Mouse (Mus musculus): ENCODE data around the gene Rpl38. TPM values are rescaled to one million over a fixed set of nuclear protein-coding genes. Genes with fewer than 3 reads are reported as not detected.

Gene Rpl38
- polyA plus RNA-seq, 1 experiment, result 2,044 TPM

GRCm38 (mm10) chr11:114679582-114679981, 11.3 kb downstream of the Rpl38 start:
- H3K9me3 ChIP-seq (replicated peaks; ENCODE audit: control insufficient read depth, insufficient read depth, low read length, poor library complexity, severe bottlenecking), result no peaks in the 10 kb centered on the region
- no peak overlapping the region for H3K9ac ChIP-seq (ENCODE audit: low read depth, poor library complexity, severe bottlenecking)
- peaks cover 2% of the 10 kb centered on the region for H3K4me1 ChIP-seq (ENCODE audit: control insufficient read depth, insufficient read depth, low read length)
- no peak overlapping the region for H3K4me3 ChIP-seq (ENCODE audit: low read depth, low read length)
- no peak overlapping the region for H3K27ac ChIP-seq (ENCODE audit: insufficient read depth, low read length)
- no peaks in the 10 kb centered on the region for H3K27me3 ChIP-seq (ENCODE audit: control insufficient read depth, insufficient read depth, low read length, poor library complexity, severe bottlenecking)
- TF ChIP-seq POLR2A (IDR thresholded peaks at IDR 0.05; ENCODE audit: insufficient read depth, low read length) (no peak), CTCF (IDR thresholded peaks at IDR 0.05; ENCODE audit: low read depth, low read length) (no peak), EP300 (IDR thresholded peaks at IDR 0.05; ENCODE audit: insufficient read depth, low read depth, low read length) (no peak)
- H3K36me3 ChIP-seq (ENCODE audit: control insufficient read depth, insufficient read depth, low read length, poor library complexity, severe bottlenecking), result no peaks in the 10 kb centered on the region

- H3K4me3 ChIP-seq (ENCODE audit: low read depth, low read length), result no peak overlapping the region
- no peak overlapping the region for H3K9ac ChIP-seq (ENCODE audit: low read depth, poor library complexity, severe bottlenecking)
- H3K9me3 ChIP-seq (replicated peaks; ENCODE audit: control insufficient read depth, insufficient read depth, low read length, poor library complexity, severe bottlenecking), result no peaks in the 10 kb centered on the region
- H3K27me3 ChIP-seq (ENCODE audit: control insufficient read depth, insufficient read depth, low read length, poor library complexity, severe bottlenecking), result no peaks in the 10 kb centered on the region
- no peaks in the 10 kb centered on the region for H3K36me3 ChIP-seq (ENCODE audit: control insufficient read depth, insufficient read depth, low read length, poor library complexity, severe bottlenecking)
- no peak overlapping the region for H3K27ac ChIP-seq (ENCODE audit: insufficient read depth, low read length)
- peaks cover 4% of the 10 kb centered on the region for H3K4me1 ChIP-seq (ENCODE audit: control insufficient read depth, insufficient read depth, low read length)
- no peak for TF ChIP-seq POLR2A (IDR thresholded peaks at IDR 0.05; ENCODE audit: insufficient read depth, low read length)
- no peak for TF ChIP-seq EP300 (IDR thresholded peaks at IDR 0.05; ENCODE audit: insufficient read depth, low read depth, low read length)
- TF ChIP-seq CTCF (IDR thresholded peaks at IDR 0.05; ENCODE audit: low read depth, low read length), result no peak
Measured at GRCm38 (mm10) chr11:114680291-114680690, 12.0 kb downstream of the Rpl38 start.

GRCm38 (mm10) chr11:114681054-114681453, 12.7 kb downstream of the Rpl38 start:
- Histone ChIP-seq H3K4me3 (ENCODE audit: low read depth, low read length) (no peak overlapping the region), H3K36me3 (ENCODE audit: control insufficient read depth, insufficient read depth, low read length, poor library complexity, severe bottlenecking) (no peaks in the 10 kb centered on the region), H3K27ac (ENCODE audit: insufficient read depth, low read length) (no peak overlapping the region), H3K9me3 (replicated peaks; ENCODE audit: control insufficient read depth, insufficient read depth, low read length, poor library complexity, severe bottlenecking) (no peaks in the 10 kb centered on the region), H3K4me1 (ENCODE audit: control insufficient read depth, insufficient read depth, low read length) (peaks cover 4% of the 10 kb centered on the region), H3K9ac (ENCODE audit: low read depth, poor library complexity, severe bottlenecking) (no peak overlapping the region), H3K27me3 (ENCODE audit: control insufficient read depth, insufficient read depth, low read length, poor library complexity, severe bottlenecking) (no peaks in the 10 kb centered on the region)
- no peak for TF ChIP-seq CTCF (IDR thresholded peaks at IDR 0.05; ENCODE audit: low read depth, low read length)
- TF ChIP-seq EP300 (IDR thresholded peaks at IDR 0.05; ENCODE audit: insufficient read depth, low read depth, low read length), result no peak
- TF ChIP-seq POLR2A (IDR thresholded peaks at IDR 0.05; ENCODE audit: insufficient read depth, low read length), result no peak

- TF ChIP-seq EP300 (IDR thresholded peaks at IDR 0.05; ENCODE audit: insufficient read depth, low read depth, low read length) (no peak), POLR2A (IDR thresholded peaks at IDR 0.05; ENCODE audit: insufficient read depth, low read length) (no peak), CTCF (IDR thresholded peaks at IDR 0.05; ENCODE audit: low read depth, low read length) (no peak)
- Histone ChIP-seq H3K4me3 (ENCODE audit: low read depth, low read length) (no peak overlapping the region), H3K9ac (ENCODE audit: low read depth, poor library complexity, severe bottlenecking) (no peak overlapping the region), H3K4me1 (ENCODE audit: control insufficient read depth, insufficient read depth, low read length) (peaks cover 9% of the 10 kb centered on the region), H3K36me3 (ENCODE audit: control insufficient read depth, insufficient read depth, low read length, poor library complexity, severe bottlenecking) (no peaks in the 10 kb centered on the region), H3K9me3 (replicated peaks; ENCODE audit: control insufficient read depth, insufficient read depth, low read length, poor library complexity, severe bottlenecking) (no peaks in the 10 kb centered on the region), H3K27ac (ENCODE audit: insufficient read depth, low read length) (no peak overlapping the region), H3K27me3 (ENCODE audit: control insufficient read depth, insufficient read depth, low read length, poor library complexity, severe bottlenecking) (no peaks in the 10 kb centered on the region)
Measured at GRCm38 (mm10) chr11:114682321-114682900, 14.1 kb downstream of the Rpl38 start.

GRCm38 (mm10) chr11:114683029-114683721, 14.9 kb downstream of the Rpl38 start:
- peaks cover 9% of the 10 kb centered on the region for H3K4me1 ChIP-seq (ENCODE audit: control insufficient read depth, insufficient read depth, low read length)
- H3K36me3 ChIP-seq (ENCODE audit: control insufficient read depth, insufficient read depth, low read length, poor library complexity, severe bottlenecking), result no peaks in the 10 kb centered on the region
- H3K27me3 ChIP-seq (ENCODE audit: control insufficient read depth, insufficient read depth, low read length, poor library complexity, severe bottlenecking), result no peaks in the 10 kb centered on the region
- TF ChIP-seq CTCF (IDR thresholded peaks at IDR 0.05; ENCODE audit: low read depth, low read length) (no peak), POLR2A (IDR thresholded peaks at IDR 0.05; ENCODE audit: insufficient read depth, low read length) (no peak), EP300 (IDR thresholded peaks at IDR 0.05; ENCODE audit: insufficient read depth, low read depth, low read length) (no peak)
- H3K9me3 ChIP-seq (replicated peaks; ENCODE audit: control insufficient read depth, insufficient read depth, low read length, poor library complexity, severe bottlenecking), result no peaks in the 10 kb centered on the region
- H3K27ac ChIP-seq (ENCODE audit: insufficient read depth, low read length), result peak overlapping the region; percentile 18; the same call in 1 of the 2 replicates
- no peak overlapping the region for H3K9ac ChIP-seq (ENCODE audit: low read depth, poor library complexity, severe bottlenecking)
- H3K4me3 ChIP-seq (ENCODE audit: low read depth, low read length), result no peak overlapping the region
